ENCODE assay signal across 26 mouse cellular contexts in the genomic region with DNA sequence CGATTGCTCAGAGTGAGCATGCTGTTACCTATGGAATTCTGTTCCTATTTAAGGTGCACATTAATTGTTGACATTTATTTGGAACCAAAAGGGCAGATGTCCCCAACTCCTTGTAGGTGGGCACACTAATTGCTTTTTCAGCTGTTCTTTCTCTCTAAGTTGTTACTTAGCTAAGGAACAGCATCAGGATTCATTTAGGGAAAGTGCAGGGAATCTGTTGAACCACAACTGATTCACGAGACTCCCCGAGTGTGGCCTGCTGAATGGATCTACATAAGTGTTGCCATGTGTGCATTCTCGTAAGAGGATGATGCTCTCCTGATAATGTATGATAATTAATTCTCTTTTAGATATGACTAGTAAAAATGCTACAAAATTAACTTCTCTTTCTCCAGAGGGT.
DNase-seq lines count a peak whose midpoint lies in the region; ATAC-seq lines count a peak whose summit lies in the region.
"Had no signal": no experiment of that assay in that cellular context is flagged by ENCODE, and none has a peak within 500 bp of the region (broad histone marks: within the 10 kb centered on the region; RNA-seq: fewer than 3 reads in every experiment).

No protein-coding gene starts in this region.

- no peak overlapping the region for H3K27ac ChIP-seq in limb, embryonic 11.5 days (replicated peaks; ENCODE audit: low read depth, low read length)
- H3K27ac ChIP-seq in limb, embryonic 10.5 days: no peak overlapping the region
- H3K27ac ChIP-seq in embryonic facial prominence, embryonic 11.5 days (replicated peaks; ENCODE audit: low read depth, low read length): no peak overlapping the region
- H3K27ac ChIP-seq: embryonic facial prominence, embryonic 12.5 days; forebrain, embryonic 12.5 days; forebrain, embryonic 15.5 days; hindbrain, embryonic 12.5 days; hindbrain, embryonic 15.5 days; intestine, embryonic 15.5 days had no signal

- no peaks in the 10 kb centered on the region for H3K9me3 ChIP-seq in limb, embryonic 11.5 days (ENCODE audit: control insufficient read depth, low read length)
- H3K9me3 ChIP-seq in limb, embryonic 10.5 days (replicated peaks): no peaks in the 10 kb centered on the region
- H3K9me3 ChIP-seq in embryonic facial prominence, embryonic 11.5 days (replicated peaks; ENCODE audit: control insufficient read depth, low read length): no peaks in the 10 kb centered on the region
- H3K9me3 ChIP-seq: embryonic facial prominence, embryonic 12.5 days; forebrain, embryonic 12.5 days; forebrain, embryonic 15.5 days; G1E; hindbrain, embryonic 12.5 days; hindbrain, embryonic 15.5 days; intestine, embryonic 15.5 days had no signal

- H3K36me3 ChIP-seq in limb, embryonic 11.5 days (ENCODE audit: control insufficient read depth, insufficient read depth, low read length): no peaks in the 10 kb centered on the region
- H3K36me3 ChIP-seq in limb, embryonic 10.5 days: no peaks in the 10 kb centered on the region
- H3K36me3 ChIP-seq in embryonic facial prominence, embryonic 11.5 days (replicated peaks; ENCODE audit: control insufficient read depth, insufficient read depth, low read depth, low read length): no peaks in the 10 kb centered on the region
- H3K36me3 ChIP-seq: embryonic facial prominence, embryonic 12.5 days; forebrain, embryonic 12.5 days; forebrain, embryonic 15.5 days; G1E; hindbrain, embryonic 12.5 days; hindbrain, embryonic 15.5 days; intestine, embryonic 15.5 days had no signal

- peak; percentile 34 for DNase-seq in limb, embryonic 11.5 days (ENCODE audit: low spot score)
- DNase-seq in limb, embryonic 10.5 days (ENCODE audit: low spot score): no peak
- peak; percentile 67 for DNase-seq in embryonic facial prominence, embryonic 11.5 days (ENCODE audit: low spot score)
- peak; percentile 35 for DNase-seq in hindlimb bud, embryonic 11.5 days (ENCODE audit: extremely low spot score, low read depth, low spot score)
- DNase-seq in layer of hippocampus, postnatal 14 days (ENCODE audit: low spot score in 2 of 2): no peak
- no peak for DNase-seq in cerebellum, adult 11-12 months
- DNase-seq: adrenal gland, postnatal 10 days; adrenal gland, postnatal 36 days; B cell, adult 2 months; cerebellum, adult 2 months; cerebellum, adult 9-11 months; cerebellum, postnatal 25 days; gastrocnemius, postnatal 10 days; gastrocnemius, postnatal 36 days had no signal

- no peak overlapping the region for H3K4me2 ChIP-seq in limb, embryonic 11.5 days (ENCODE audit: low read depth, severe bottlenecking)
- H3K4me2 ChIP-seq in embryonic facial prominence, embryonic 11.5 days (ENCODE audit: low read depth, low read length): no peak overlapping the region
- H3K4me2 ChIP-seq: embryonic facial prominence, embryonic 12.5 days; forebrain, embryonic 12.5 days; forebrain, embryonic 15.5 days; heart, embryonic 11.5 days; hindbrain, embryonic 12.5 days; hindbrain, embryonic 15.5 days; intestine, embryonic 15.5 days had no signal

- ATAC-seq in limb, embryonic 11.5 days (ENCODE audit: insufficient number of reproducible peaks, low FRiP score, low TSS enrichment, low read depth): peak; percentile 60; the same call in 1 of the 2 replicates
- no peak for ATAC-seq in embryonic facial prominence, embryonic 11.5 days (replicated peaks; ENCODE audit: insufficient number of reproducible peaks, low FRiP score, low TSS enrichment, low read depth)
- no peak for ATAC-seq in megakaryocyte progenitor cell, adult 5-6 weeks (replicated peaks; ENCODE audit: poor library complexity)
- ATAC-seq: forebrain, embryonic 15.5 days; intestine, embryonic 15.5 days; Patski had no signal

- no peaks in the 10 kb centered on the region for H3K4me1 ChIP-seq in limb, embryonic 11.5 days (ENCODE audit: control insufficient read depth, insufficient read depth, low read length)
- H3K4me1 ChIP-seq in limb, embryonic 10.5 days: peaks cover 16% of the 10 kb centered on the region
- no peaks in the 10 kb centered on the region for H3K4me1 ChIP-seq in embryonic facial prominence, embryonic 11.5 days (ENCODE audit: control insufficient read depth, insufficient read depth, low read length)
- H3K4me1 ChIP-seq: embryonic facial prominence, embryonic 12.5 days; forebrain, embryonic 12.5 days; forebrain, embryonic 15.5 days; hindbrain, embryonic 12.5 days; hindbrain, embryonic 15.5 days; intestine, embryonic 15.5 days had no signal

- 28% methylated on average over 4 of the region's 4 CpGs for WGBS in limb, embryonic 11.5 days
- 38% methylated on average over 4 of the region's 4 CpGs for WGBS in limb, embryonic 10.5 days
- 38% methylated on average over 4 of the region's 4 CpGs for WGBS in embryonic facial prominence, embryonic 11.5 days

- H3K9ac ChIP-seq in limb, embryonic 11.5 days (ENCODE audit: low read length): no peak overlapping the region
- H3K9ac ChIP-seq in embryonic facial prominence, embryonic 11.5 days (replicated peaks; ENCODE audit: low read length): no peak overlapping the region
- H3K9ac ChIP-seq: embryonic facial prominence, embryonic 12.5 days; forebrain, embryonic 12.5 days; forebrain, embryonic 15.5 days; hindbrain, embryonic 12.5 days; hindbrain, embryonic 15.5 days; intestine, embryonic 15.5 days had no signal

- H3K27me3 ChIP-seq in limb, embryonic 11.5 days (ENCODE audit: control insufficient read depth, insufficient read depth, low read length): no peaks in the 10 kb centered on the region
- H3K27me3 ChIP-seq in limb, embryonic 10.5 days (ENCODE audit: low read depth, poor library complexity, severe bottlenecking): no peaks in the 10 kb centered on the region
- H3K27me3 ChIP-seq in embryonic facial prominence, embryonic 11.5 days (ENCODE audit: control insufficient read depth, insufficient read depth, low read length): no peaks in the 10 kb centered on the region
- H3K27me3 ChIP-seq: CH12.LX; embryonic facial prominence, embryonic 12.5 days; forebrain, embryonic 12.5 days; forebrain, embryonic 15.5 days; hindbrain, embryonic 12.5 days; hindbrain, embryonic 15.5 days; intestine, embryonic 15.5 days; Patski had no signal

- no peak overlapping the region for H3K4me3 ChIP-seq in limb, embryonic 11.5 days (ENCODE audit: low read depth, low read length)
- no peak overlapping the region for H3K4me3 ChIP-seq in limb, embryonic 10.5 days
- no peak overlapping the region for H3K4me3 ChIP-seq in embryonic facial prominence, embryonic 11.5 days (ENCODE audit: low read depth, low read length)
- H3K4me3 ChIP-seq: embryonic facial prominence, embryonic 12.5 days; erythroblast, embryonic 14.5 days; forebrain, embryonic 12.5 days; forebrain, embryonic 15.5 days; hindbrain, embryonic 12.5 days; hindbrain, embryonic 15.5 days; intestine, embryonic 15.5 days had no signal

Comparison
In these comparisons a context has a peak if more than half of its experiments do, and no peak if none do; other contexts are left out.
1. DNase-seq: peak in limb, embryonic 11.5 days (single experiment), embryonic facial prominence, embryonic 11.5 days (single experiment) and hindlimb bud, embryonic 11.5 days (single experiment); none in limb, embryonic 10.5 days (single experiment), layer of hippocampus, postnatal 14 days (0 of 2) and cerebellum, adult 11-12 months (single experiment).